Mouse (Mus musculus) G1E (cell line): Measurements from ENCODE around the gene Cd247.

Experiments used
- CTCF ChIP-seq: IDR thresholded peaks from 2 replicates; pipeline ENCODE4 v1.5.1; 2012; ENCODE audit warnings: low read depth, low read length, inconsistent platforms, mixed read lengths
- GATA1 ChIP-seq: IDR thresholded peaks from 2 replicates; pipeline ENCODE4 v1.6.1; 2012; ENCODE audit warnings: borderline replicate concordance, low read length, inconsistent platforms, mixed read lengths
- GATA2 ChIP-seq: IDR thresholded peaks from 2 replicates; pipeline ENCODE4 v1.6.1; 2012; ENCODE audit warnings: low read depth, low read length, inconsistent platforms, borderline replicate concordance
- POLR2AphosphoS5 ChIP-seq: IDR thresholded peaks from 2 replicates; pipeline ENCODE4 v1.6.1; 2012; ENCODE audit warnings: low read depth, low read length, inconsistent platforms; ENCODE audit not compliant: insufficient replicate concordance
- TAL1 ChIP-seq: conservative IDR thresholded peaks from 2 replicates; pipeline ENCODE4 v1.6.1; 2012; ENCODE audit warnings: low read depth, low read length, inconsistent platforms, mixed read lengths

DNA sequence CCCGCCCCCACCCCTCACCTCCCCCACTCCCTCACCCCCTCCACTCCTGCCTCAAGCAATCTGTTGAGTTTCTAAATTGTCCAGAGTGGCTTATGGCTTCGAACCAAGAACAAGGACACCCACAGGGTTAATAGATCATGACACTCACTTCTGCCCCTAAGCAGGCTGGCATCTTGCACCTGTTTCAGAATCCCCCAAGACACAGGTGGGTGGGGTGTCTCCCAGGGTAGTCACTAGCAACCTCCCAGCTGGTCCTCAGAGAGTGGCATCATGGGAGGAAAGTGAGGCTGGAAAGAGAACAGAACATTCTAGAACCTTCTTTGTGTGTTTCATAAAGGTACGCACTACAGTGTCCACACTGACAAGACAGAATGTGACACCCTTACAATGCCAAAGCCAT lies 55.1 kb downstream of the Cd247 start:
- TF ChIP-seq CTCF (no peak), POLR2AphosphoS5 (no peak), GATA1 (no peak), TAL1 (no peak), GATA2 (no peak)
